Mouse (Mus musculus) stomach, embryonic 14.5 days (tissue): ENCODE results near the gene Nedd9. TPM values are rescaled to one million over a fixed set of nuclear protein-coding genes. Genes with fewer than 3 reads are reported as not detected.
"Not testable (repeated sequence)": the region's sequence is repeated elsewhere in the genome, so short reads cannot be mapped to it uniquely, and the experiment has no call there.

Source experiments
- ATAC-seq: fragments of 200-750 bp; cut with Nextera tagmentation; 2 replicates; pipeline ENCODE4 v1.8.0; 2017; ENCODE audit warnings: low read depth, moderate TSS enrichment; ENCODE audit not compliant: insufficient number of reproducible peaks, insufficient read depth, low FRiP score
- H3K27ac ChIP-seq: fragments of 300-500 bp; sonication (generic); 2 replicates; pipeline ENCODE4 v1.5.1; 2014; ENCODE audit warnings: mild to moderate bottlenecking, low read length, moderate library complexity, mixed read lengths
- H3K27me3 ChIP-seq: fragments of 300-500 bp; sonication (generic); 2 replicates; pipeline ENCODE4 v1.6.1; 2014; ENCODE audit warnings: low read length, control low read depth, mixed read lengths; ENCODE audit not compliant: control insufficient read depth, insufficient read depth
- H3K36me3 ChIP-seq: fragments of 300-500 bp; sonication (generic); 2 replicates; pipeline ENCODE4 v1.6.1; 2014; ENCODE audit warnings: mild to moderate bottlenecking, control low read depth, low read length, moderate library complexity, mixed read lengths; ENCODE audit not compliant: control insufficient read depth, insufficient read depth
- H3K4me1 ChIP-seq: fragments of 300-500 bp; sonication (generic); 2 replicates; pipeline ENCODE4 v1.6.1; 2014; ENCODE audit warnings: low read length, control low read depth, mixed read lengths; ENCODE audit not compliant: control insufficient read depth, insufficient read depth
- H3K4me2 ChIP-seq: fragments of 300-500 bp; sonication (generic); replicated peaks from 2 replicates; pipeline ENCODE4 v1.6.1; 2014; ENCODE audit warnings: low read depth, low read length, control low read depth
- H3K4me3 ChIP-seq: fragments of 300-500 bp; sonication (generic); 2 replicates; pipeline ENCODE4 v1.5.1; 2014; ENCODE audit warnings: low read depth, low read length, control low read depth
- H3K9ac ChIP-seq: fragments of 300-500 bp; sonication (generic); replicated peaks from 2 replicates; pipeline ENCODE4 v1.6.1; 2014; ENCODE audit warnings: low read depth, mild to moderate bottlenecking, control low read depth, low read length, moderate library complexity, mixed read lengths
- H3K9me3 ChIP-seq: fragments of 300-500 bp; sonication (generic); 2 replicates; pipeline ENCODE4 v1.6.1; 2016; ENCODE audit warnings: low read depth, low read length, control low read depth; ENCODE audit not compliant: control insufficient read depth
- WGBS: fragments of 180-500 bp; shearing (Covaris S2); extraction: QIAGEN DNeasy Blood & Tissue Kit; methylation state at CpG from one replicate; pipeline ENCODE4 v1.1.7; 2014; 5-methylcytosine and 5-hydroxymethylcytosine counted together
- polyA plus RNA-seq: library from polyadenylated mRNA; unstranded; fragments of >200 nt; fragmentation: Nextera tagmentation; extraction: Ambion mirVana; gene quantifications from 2 replicates; pipeline ENCODE4 v1.2.1, GENCODE M21; 2014

The Nedd9 gene
- polyA plus RNA-seq, 1 experiment from 2014 or later = 33.3 TPM

DNA sequence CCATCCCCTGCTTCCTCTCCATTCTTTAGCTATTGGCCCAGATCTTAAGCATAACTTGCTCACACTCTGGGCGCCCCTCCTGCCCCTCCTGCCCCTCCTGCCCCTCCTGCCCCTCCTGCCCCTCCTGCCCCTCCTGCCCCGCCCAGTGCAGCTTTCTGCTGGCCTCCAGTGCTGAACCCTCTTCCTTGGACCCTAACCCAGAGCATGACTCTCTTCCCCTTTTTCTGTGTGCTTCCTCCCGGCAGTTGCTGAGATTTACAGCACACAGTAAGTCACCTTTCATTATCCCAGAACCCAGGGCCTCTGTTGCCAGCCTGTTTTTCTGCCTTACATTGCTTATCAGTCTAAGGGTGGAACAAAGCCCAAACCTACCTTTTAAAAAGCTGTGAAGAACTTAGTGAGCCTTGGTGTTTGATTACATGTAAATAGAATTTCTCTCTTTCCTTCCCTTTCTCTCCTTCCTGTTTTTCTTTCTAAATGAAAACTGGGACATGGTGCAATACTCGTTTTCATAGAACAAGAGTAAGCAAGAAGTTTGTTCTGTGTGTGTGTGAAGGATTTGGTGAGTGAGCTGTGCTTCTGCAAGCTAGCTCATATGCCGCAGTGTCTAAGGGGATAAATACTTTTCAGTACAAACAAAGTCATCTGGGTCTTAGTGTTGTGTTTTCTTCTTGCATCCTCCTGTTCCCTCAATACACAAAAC is 223.7 kb downstream of the Nedd9 start:
- WGBS = 80% methylated on average over 5 of the region's 5 CpGs
- ATAC-seq = no peak

DNA sequence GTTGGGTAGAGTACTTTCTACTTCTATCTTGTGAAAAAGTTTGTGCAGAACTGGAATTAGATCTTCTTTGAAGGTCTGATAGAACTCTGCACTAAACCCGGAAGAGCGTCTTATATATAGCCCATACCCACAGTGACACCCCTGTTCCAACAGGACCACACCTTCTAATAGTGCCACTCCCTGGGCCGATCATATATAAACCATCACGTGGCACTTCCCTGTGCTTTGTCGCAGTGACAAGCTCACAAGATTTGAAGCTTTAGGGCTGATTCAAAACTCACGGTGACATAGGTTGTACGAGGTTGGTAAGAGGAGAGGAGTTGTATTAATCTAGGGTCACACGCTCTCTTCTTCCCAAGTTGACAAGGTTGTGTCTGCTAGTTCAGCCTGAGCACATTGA is 225.5 kb downstream of the Nedd9 start:
- WGBS = 89% methylated on average over 8 of the region's 8 CpGs
- not testable (repeated sequence) for H3K36me3 ChIP-seq, H3K27ac ChIP-seq, H3K9me3 ChIP-seq, H3K27me3 ChIP-seq, H3K4me3 ChIP-seq, ATAC-seq, H3K9ac ChIP-seq, H3K4me1 ChIP-seq, H3K4me2 ChIP-seq

More for the DNA sequence above, 223.7 kb downstream of the Nedd9 start:
- H3K4me3 ChIP-seq = no peak overlapping the region
- no peaks in the 10 kb centered on the region for H3K36me3 ChIP-seq
- H3K4me2 ChIP-seq = no peak overlapping the region
- H3K9me3 ChIP-seq = peaks cover 6% of the 10 kb centered on the region; the same call in 1 of the 2 replicates
- H3K27me3 ChIP-seq = no peaks in the 10 kb centered on the region
- H3K4me1 ChIP-seq = no peaks in the 10 kb centered on the region
- no peak overlapping the region for H3K27ac ChIP-seq
- no peak overlapping the region for H3K9ac ChIP-seq

Other genes with a start within 250 kb of the Nedd9 start
- gene Smim13, start 237.5 kb downstream of the Nedd9 start, polyA plus RNA-seq = 13.5 and 15.1 TPM in 2 replicates
- gene Gm17364, start 213.4 kb downstream of the Nedd9 start, polyA plus RNA-seq = not detected in 2 replicates
- 11.2 and 12.6 TPM in 2 replicates for gene Tmem170b, start 118.5 kb upstream of the Nedd9 start, polyA plus RNA-seq